14 mouse cellular contexts compared by ENCODE assay signal in the genomic region with DNA sequence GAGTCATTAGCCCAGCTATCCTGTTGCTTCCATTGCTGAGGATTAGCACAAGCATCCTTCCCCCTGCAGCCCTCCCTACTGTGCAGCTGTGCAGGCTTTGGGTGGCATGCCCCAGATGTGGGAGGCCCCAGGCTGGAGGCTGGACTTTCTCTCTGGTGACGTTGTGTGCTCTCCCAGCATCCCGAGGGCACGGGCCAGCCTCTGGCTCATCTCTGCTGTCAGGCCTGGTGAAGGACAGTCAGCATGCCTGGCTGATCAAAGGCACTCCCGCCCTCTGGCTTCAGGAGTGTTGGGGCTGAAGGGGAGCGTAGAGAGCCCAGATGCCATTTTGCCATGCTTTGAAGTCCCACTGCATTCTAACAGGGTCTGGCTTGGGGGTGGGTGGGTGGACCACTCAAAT.
"Had no signal": no experiment of that assay in that cellular context is flagged by ENCODE, and none has a peak within 500 bp of the region (broad histone marks: within the 10 kb centered on the region; RNA-seq: fewer than 3 reads in every experiment).

No protein-coding gene starts in this region.

- H3K9ac ChIP-seq: limb, embryonic 15.5 days; liver, embryonic 12.5 days; lung, embryonic 14.5 days; midbrain, embryonic 13.5 days; stomach, embryonic 15.5 days had no signal

- ATAC-seq: intestine, postnatal 0 days; liver, embryonic 12.5 days; midbrain, embryonic 13.5 days had no signal

- H3K4me2 ChIP-seq: limb, embryonic 15.5 days; liver, embryonic 12.5 days; lung, embryonic 14.5 days; midbrain, embryonic 13.5 days; stomach, embryonic 15.5 days had no signal

- H3K27me3 ChIP-seq: stomach, embryonic 15.5 days had no signal

- DNase-seq: kidney, adult 9 months; lung, embryonic 14.5 days; lung, postnatal 10 days; lung, postnatal 4 days; right cerebral cortex, postnatal 4 days; thymus, adult 2 months; thymus, postnatal 25 days had no signal

- H3K4me3 ChIP-seq: left cerebral cortex, adult 2 months; limb, embryonic 15.5 days; liver, embryonic 12.5 days; megakaryocyte, embryonic 14.5 days; midbrain, embryonic 13.5 days; stomach, embryonic 15.5 days had no signal

- H3K4me1 ChIP-seq: limb, embryonic 15.5 days; liver, embryonic 12.5 days; midbrain, embryonic 13.5 days; stomach, embryonic 15.5 days had no signal

- H3K9me3 ChIP-seq: limb, embryonic 15.5 days; liver, embryonic 12.5 days; megakaryocyte, embryonic 14.5 days; midbrain, embryonic 13.5 days; stomach, embryonic 15.5 days had no signal

- H3K27ac ChIP-seq: left cerebral cortex, adult 2 months; limb, embryonic 15.5 days; liver, embryonic 12.5 days; midbrain, embryonic 13.5 days; stomach, embryonic 15.5 days had no signal

- H3K36me3 ChIP-seq: limb, embryonic 15.5 days; liver, embryonic 12.5 days; midbrain, embryonic 13.5 days; stomach, embryonic 15.5 days had no signal
